Mouse (Mus musculus): Measurements from ENCODE around the gene Neo1. TPM values are rescaled to one million over a fixed set of nuclear protein-coding genes. Genes with fewer than 3 reads are reported as not detected.
"Not testable (repeated sequence)": the region's sequence is repeated elsewhere in the genome, so short reads cannot be mapped to it uniquely, and the experiment has no call there.

Neo1 gene
- total RNA-seq, 2 experiments from 2014 or later, result not detected

DNA sequence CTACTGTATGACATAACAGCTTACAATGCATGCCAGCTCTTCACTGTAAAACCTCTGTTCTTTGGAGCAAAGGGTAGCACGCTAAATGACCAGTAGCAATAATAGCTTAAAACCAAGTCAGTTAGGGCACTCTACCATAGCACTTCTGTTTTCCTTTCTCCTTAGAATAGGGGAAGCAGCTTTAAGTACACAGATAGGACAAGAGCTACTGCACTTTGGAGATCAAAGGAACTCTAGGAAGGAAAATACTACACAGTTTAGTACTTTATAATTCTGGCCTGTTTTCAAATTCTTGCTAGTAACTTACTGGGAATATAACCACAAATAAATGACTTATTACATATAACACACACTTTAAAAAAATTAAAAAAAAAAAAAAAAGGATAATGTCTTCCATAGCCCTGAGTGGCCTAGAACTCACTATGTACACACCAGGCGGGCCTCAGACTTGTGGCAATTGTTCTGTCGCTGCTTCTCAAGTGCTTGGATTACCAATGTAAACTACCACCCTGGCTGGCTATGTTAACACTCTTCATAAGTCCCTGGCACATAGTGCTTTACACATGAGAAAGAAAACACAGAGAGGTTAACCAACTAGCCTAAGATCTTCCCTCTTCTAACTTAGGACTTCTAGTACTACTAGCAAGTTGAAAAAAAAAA lies 20.1 kb downstream of the Neo1 start:
- ATAC-seq (replicated peaks; ENCODE audit: low FRiP score, low TSS enrichment, poor library complexity, severe bottlenecking), result no peak

DNA sequence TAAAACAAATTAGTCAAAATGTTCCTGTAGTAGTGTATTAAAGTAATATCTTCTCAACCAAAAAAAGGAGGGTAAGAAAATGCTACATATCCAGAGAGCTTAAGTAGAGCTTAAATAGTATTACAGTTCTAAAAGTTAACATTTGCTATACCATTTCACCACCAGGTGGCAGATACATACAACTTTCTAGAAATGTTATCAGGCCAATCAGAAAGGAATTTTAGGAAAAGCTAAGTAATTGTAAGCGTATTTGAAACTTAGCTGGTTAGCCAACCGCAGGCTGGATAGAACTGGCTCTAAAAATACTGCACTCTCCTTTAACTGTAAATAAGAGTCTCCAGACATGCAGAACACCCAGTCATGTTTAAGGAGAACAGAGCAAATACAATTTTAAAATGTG lies 22.9 kb downstream of the Neo1 start:
- ATAC-seq (replicated peaks; ENCODE audit: low FRiP score, low TSS enrichment, poor library complexity, severe bottlenecking), result no peak

DNA sequence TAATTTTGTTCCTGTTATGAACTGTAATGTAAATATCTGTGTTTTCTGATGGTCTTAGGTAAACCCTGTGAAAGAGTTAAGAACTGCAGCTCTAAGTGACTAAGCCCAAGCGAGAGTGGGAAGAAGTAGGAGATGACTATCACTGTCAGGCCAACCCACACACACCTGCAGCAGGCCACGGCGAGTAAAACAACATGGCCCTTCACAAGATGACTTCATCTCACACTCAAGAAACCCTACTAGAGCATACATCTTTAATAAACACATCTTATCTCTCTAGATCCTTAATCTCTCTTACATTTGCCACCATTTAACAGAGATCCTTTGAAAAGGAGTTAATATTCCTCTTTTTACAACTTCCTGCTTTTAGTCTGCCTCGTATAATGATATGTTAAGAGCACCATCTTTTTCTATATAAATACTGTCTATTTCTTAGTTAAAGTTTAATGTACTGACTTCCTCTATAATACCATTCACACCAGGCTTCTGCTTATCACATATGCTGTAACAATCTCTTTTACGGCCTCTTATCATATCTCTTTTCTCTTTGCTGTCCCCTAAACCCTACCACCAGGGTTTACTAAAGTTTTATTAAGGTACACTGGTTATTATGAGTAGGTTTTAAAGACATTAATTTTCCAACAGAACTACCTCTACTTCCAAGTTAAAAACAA lies 46.8 kb downstream of the Neo1 start:
- no peak for ATAC-seq (replicated peaks; ENCODE audit: low FRiP score, low TSS enrichment, poor library complexity, severe bottlenecking)

DNA sequence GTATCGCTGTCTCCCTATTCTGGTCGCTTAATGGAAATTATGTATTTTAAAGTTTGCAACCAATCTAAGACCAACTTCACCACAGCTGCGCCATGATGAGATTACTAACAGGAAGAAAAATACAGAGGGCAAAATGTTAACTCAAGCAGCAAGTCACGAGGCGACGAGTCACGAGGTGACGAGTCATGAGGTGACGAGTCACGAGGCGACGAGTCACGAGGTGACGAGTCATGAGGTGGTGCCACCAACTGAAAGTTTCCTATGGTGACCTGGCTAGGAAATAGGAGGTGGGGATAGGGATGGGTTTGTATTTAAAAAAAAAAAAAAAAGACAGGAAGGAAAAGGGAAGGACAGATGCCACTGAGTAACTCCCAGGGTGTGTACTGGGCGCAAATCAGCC lies 57.2 kb downstream of the Neo1 start:
- no peak for ATAC-seq (replicated peaks; ENCODE audit: low FRiP score, low TSS enrichment, poor library complexity, severe bottlenecking)

- ATAC-seq (replicated peaks; ENCODE audit: low FRiP score, low TSS enrichment, poor library complexity, severe bottlenecking), result not testable (repeated sequence)
Observed at GRCm38 (mm10) chr9:58971154-58971553, 65.1 kb downstream of the Neo1 start.

GRCm38 (mm10) chr9:58967371-58967770 lies 68.9 kb downstream of the Neo1 start:
- ATAC-seq (replicated peaks; ENCODE audit: low FRiP score, low TSS enrichment, poor library complexity, severe bottlenecking), result no peak

DNA sequence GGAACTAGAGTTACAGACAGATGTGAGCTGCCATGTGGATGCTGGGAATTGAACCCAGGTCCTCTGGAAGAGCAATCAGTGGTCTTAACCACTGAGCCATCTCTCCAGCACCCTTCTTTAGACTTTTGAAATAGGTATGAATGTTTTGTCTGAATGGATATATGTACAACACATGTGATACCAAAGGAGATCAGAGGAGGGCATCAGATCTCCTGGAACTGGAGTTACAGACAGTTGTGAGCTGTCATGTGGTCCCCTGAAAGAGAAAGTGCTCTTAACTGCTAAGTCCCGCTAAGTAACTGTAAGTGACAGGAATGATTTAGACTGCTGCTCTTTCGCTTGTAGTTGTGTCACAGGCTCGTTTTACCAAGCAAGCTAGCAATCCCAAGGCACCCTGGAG lies 80.7 kb downstream of the Neo1 start:
- 0 out of 2 replicates have a peak, but pooled peaks have one; percentile 34 for ATAC-seq (replicated peaks; ENCODE audit: low FRiP score, low TSS enrichment, poor library complexity, severe bottlenecking)

DNA sequence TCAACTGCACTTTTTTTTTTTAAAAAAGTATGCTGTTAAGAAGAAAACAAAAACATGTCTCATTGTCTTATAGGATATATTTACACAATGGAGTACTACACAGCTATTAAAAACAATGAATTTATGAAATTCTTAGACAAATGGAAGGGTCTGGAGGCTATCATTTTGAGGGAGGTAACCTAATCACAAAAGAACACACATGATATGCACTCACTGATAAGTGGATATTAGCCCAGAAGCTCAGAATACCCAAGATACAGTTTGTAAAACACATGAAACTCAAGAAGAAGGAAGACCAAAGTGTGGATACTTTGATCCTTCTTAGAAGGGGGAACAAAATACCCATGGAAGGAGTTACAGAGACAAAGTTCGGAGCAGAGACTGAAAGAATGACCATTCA lies 90.3 kb downstream of the Neo1 start:
- ATAC-seq (replicated peaks; ENCODE audit: low FRiP score, low TSS enrichment, poor library complexity, severe bottlenecking), result not testable (repeated sequence)

- ATAC-seq (replicated peaks; ENCODE audit: low FRiP score, low TSS enrichment, poor library complexity, severe bottlenecking), result no peak
Observed at GRCm38 (mm10) chr9:58934776-58935175, 101.5 kb downstream of the Neo1 start.

GRCm38 (mm10) chr9:58928103-58928502 lies 108.1 kb downstream of the Neo1 start:
- ATAC-seq (replicated peaks; ENCODE audit: low FRiP score, low TSS enrichment, poor library complexity, severe bottlenecking), result no peak

DNA sequence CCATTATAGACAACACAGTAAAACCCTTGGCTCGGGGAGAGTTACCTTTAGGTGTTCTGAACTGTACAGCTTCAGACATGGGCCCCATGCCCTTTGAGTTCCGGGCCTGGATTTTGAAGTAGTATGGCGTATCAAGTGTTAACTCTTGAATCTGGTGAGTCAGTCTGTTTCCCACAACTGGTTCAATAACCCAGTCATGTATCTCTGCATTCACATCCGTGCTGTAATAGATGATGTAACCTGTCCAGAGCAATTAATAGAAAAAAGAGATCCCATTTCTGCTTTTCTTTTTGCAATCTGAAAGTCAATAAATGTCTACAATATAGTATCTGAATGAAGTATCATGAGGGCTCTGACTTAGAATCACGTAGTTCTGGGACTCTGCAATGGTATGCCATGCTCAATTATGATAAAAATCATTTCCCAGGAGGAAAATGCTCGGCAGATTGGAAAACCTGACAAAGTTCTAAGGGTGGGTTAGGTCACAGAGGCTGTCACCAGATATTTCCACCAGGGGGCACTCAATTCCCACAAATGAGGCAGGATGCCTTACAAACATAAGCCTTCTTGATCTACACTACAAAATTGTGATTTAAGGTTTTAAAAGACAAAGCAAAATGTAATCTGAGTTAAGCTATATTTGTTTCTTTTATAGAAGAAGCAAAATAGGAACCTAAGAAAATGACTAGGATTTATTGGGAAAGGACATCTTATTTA lies 133.2 kb downstream of the Neo1 start:
- 0 out of 2 replicates have a peak, but pooled peaks have one; percentile 57 for ATAC-seq (replicated peaks; ENCODE audit: low FRiP score, low TSS enrichment, poor library complexity, severe bottlenecking)

DNA sequence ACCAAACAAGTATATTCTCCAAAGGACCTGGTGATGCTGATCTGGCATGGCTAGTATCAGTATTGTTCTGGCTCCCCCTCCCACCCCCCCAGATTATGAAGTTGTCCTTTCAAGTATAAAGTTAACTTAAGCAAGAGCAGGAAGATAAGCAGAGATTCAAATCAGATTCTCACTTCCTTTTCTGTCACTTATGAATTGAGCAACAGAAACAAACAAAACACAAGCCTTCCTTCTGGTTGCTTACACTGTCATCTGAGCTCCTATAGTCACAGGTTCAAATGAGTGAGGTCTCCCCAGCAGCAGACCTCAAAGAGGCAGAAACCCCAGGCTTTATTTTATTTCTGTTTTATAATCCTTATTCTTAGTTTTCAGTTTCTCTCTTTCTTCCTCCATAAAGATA lies 136.6 kb downstream of the Neo1 start:
- ATAC-seq (replicated peaks; ENCODE audit: low FRiP score, low TSS enrichment, poor library complexity, severe bottlenecking), result no peak

GRCm38 (mm10) chr9:58891840-58892640 lies 144.2 kb downstream of the Neo1 start:
- ATAC-seq (replicated peaks; ENCODE audit: low FRiP score, low TSS enrichment, poor library complexity, severe bottlenecking), result no peak

DNA sequence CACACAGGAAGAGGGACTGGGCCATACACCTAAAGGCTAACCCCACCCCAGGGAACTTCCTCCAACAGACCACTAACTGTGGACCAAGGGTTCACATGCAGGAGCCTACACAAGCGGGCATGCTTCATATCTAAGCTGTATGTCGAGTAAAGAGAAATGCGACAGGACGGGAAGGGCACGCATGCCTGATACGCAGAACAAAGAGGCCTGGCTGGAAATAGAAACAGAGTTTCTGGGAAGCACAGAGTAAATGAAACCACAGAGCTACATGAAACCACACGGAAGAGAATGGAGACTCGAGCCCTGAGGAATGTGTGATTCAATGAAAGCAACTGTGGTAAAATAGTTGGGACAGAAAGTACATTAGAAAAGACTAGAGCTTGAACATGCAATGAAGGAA lies 145.3 kb downstream of the Neo1 start:
- ATAC-seq (replicated peaks; ENCODE audit: low FRiP score, low TSS enrichment, poor library complexity, severe bottlenecking), result no peak

DNA sequence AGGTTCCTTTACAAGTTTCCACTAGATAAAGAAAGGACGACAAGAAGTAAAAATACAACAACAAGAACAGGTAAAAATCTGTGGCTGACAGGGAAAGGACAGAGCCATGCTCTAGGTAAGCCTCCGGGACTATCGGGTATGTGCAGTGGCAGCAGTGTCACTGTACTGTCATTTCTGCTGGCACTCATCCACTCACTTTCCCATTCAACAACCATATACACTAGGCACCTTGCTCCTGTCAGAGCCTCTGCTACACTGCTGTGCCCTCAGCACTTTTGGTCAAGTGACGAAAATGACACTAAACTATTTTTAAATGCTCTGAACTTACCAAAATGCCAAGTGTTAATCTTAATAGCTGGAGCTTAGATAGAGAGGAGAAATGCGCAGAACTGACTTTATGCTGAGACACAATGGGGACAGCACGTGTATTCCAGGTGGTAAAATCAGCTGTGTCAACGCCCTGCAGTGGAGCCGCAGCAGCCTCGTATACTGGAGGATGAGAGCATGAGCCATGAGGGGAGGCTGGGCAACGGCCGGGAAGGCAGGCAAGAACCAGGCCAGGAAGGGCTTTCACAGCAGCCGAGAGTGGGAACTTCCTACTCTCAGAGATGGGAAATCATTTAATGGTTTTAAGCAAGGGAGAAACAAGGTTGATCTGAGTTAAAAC lies 146.3 kb downstream of the Neo1 start:
- ATAC-seq (replicated peaks; ENCODE audit: low FRiP score, low TSS enrichment, poor library complexity, severe bottlenecking), result no peak

GRCm38 (mm10) chr9:58882686-58883085 lies 153.6 kb downstream of the Neo1 start:
- no peak for ATAC-seq (replicated peaks; ENCODE audit: low FRiP score, low TSS enrichment, poor library complexity, severe bottlenecking)

GRCm38 (mm10) chr9:58879836-58880235 lies 156.4 kb downstream of the Neo1 start:
- ATAC-seq (replicated peaks; ENCODE audit: low FRiP score, low TSS enrichment, poor library complexity, severe bottlenecking), result no peak

- no peak for ATAC-seq (replicated peaks; ENCODE audit: low FRiP score, low TSS enrichment, poor library complexity, severe bottlenecking)
Observed at GRCm38 (mm10) chr9:58876946-58877625, 159.2 kb downstream of the Neo1 start.

- ATAC-seq (replicated peaks; ENCODE audit: low FRiP score, low TSS enrichment, poor library complexity, severe bottlenecking), result no peak
Observed at GRCm38 (mm10) chr9:58875439-58875838, 160.8 kb downstream of the Neo1 start.

Data from megakaryocyte-erythroid progenitor cell, adult 5-6 weeks (primary cell).